ENCODE assay signal across 20 mouse cellular contexts in genomic region chr1:167274646-167275390, GRCm38 (mm10). TPM values are rescaled to one million over a fixed set of nuclear protein-coding genes. Genes with fewer than 3 reads are reported as not detected.
DNase-seq lines count a peak whose midpoint lies in the region; ATAC-seq and TF ChIP-seq lines count a peak whose summit lies in the region.
"Had no signal": no experiment of that assay in that cellular context is flagged by ENCODE, and none has a peak within 500 bp of the region (broad histone marks: within the 10 kb centered on the region; RNA-seq: fewer than 3 reads in every experiment).

No protein-coding gene starts in this region.

- ATAC-seq in CD4-positive, CD25-positive, alpha-beta regulatory T cell, adult 4 months: peak; percentile 20
- ATAC-seq in liver, embryonic 15.5 days (ENCODE audit: insufficient read depth): no peak
- ATAC-seq in midbrain, embryonic 11.5 days (ENCODE audit: low FRiP score): no peak
- ATAC-seq: forebrain, embryonic 16.5 days; lung, postnatal 0 days had no signal

- no peak overlapping the region for H3K4me2 ChIP-seq in liver, embryonic 15.5 days
- no peak overlapping the region for H3K4me2 ChIP-seq in midbrain, embryonic 11.5 days
- H3K4me2 ChIP-seq: embryonic facial prominence, embryonic 13.5 days; limb, embryonic 13.5 days; neural tube, embryonic 12.5 days had no signal

- no peak overlapping the region for H3K9ac ChIP-seq in heart, adult 2 months (ENCODE audit: low read depth, low read length)
- H3K9ac ChIP-seq in liver, embryonic 15.5 days: no peak overlapping the region
- no peak overlapping the region for H3K9ac ChIP-seq in midbrain, embryonic 11.5 days (ENCODE audit: low read length)
- H3K9ac ChIP-seq: embryonic facial prominence, embryonic 13.5 days; limb, embryonic 13.5 days; neural tube, embryonic 12.5 days had no signal

- peaks cover 14% of the 10 kb centered on the region for H3K4me1 ChIP-seq in heart, adult 2 months (ENCODE audit: control insufficient read depth, insufficient read depth, low read length)
- H3K4me1 ChIP-seq in liver, embryonic 15.5 days (replicated peaks): peaks cover 64% of the 10 kb centered on the region
- peaks cover 24% of the 10 kb centered on the region for H3K4me1 ChIP-seq in midbrain, embryonic 11.5 days (ENCODE audit: control insufficient read depth, insufficient read depth, low read length)

- TF ChIP-seq EP300 in heart, adult 2 months (IDR thresholded peaks at IDR 0.05; ENCODE audit: insufficient read depth, low read depth, low read length): no peak

- H3K36me3 ChIP-seq in heart, adult 2 months (ENCODE audit: control insufficient read depth, insufficient read depth, low read length): no peaks in the 10 kb centered on the region; the same call in 1 of the 2 replicates
- no peaks in the 10 kb centered on the region for H3K36me3 ChIP-seq in liver, embryonic 15.5 days (replicated peaks)
- H3K36me3 ChIP-seq in midbrain, embryonic 11.5 days (ENCODE audit: control insufficient read depth, insufficient read depth, low read length): no peaks in the 10 kb centered on the region
- H3K36me3 ChIP-seq: limb, embryonic 13.5 days had no signal

- no peak overlapping the region for H3K4me3 ChIP-seq in heart, adult 2 months
- H3K4me3 ChIP-seq in liver, embryonic 15.5 days (replicated peaks): no peak overlapping the region
- H3K4me3 ChIP-seq in midbrain, embryonic 11.5 days (ENCODE audit: low read depth, low read length): no peak overlapping the region
- H3K4me3 ChIP-seq: embryonic facial prominence, embryonic 13.5 days; hindbrain, embryonic 10.5 days; limb, embryonic 13.5 days; neural tube, embryonic 12.5 days had no signal

- H3K27me3 ChIP-seq in heart, adult 2 months (ENCODE audit: control insufficient read depth, insufficient read depth, low read length): no peaks in the 10 kb centered on the region
- H3K27me3 ChIP-seq in liver, embryonic 15.5 days: no peaks in the 10 kb centered on the region
- H3K27me3 ChIP-seq in midbrain, embryonic 11.5 days (ENCODE audit: control insufficient read depth, insufficient read depth, low read length): no peaks in the 10 kb centered on the region
- H3K27me3 ChIP-seq: embryonic facial prominence, embryonic 13.5 days; limb, embryonic 13.5 days; neural tube, embryonic 12.5 days had no signal

- peak overlapping the region; percentile 36 for H3K27ac ChIP-seq in heart, adult 2 months
- H3K27ac ChIP-seq in liver, embryonic 15.5 days (replicated peaks): peak overlapping the region; percentile 77
- no peak overlapping the region for H3K27ac ChIP-seq in midbrain, embryonic 11.5 days (ENCODE audit: low read depth, low read length)
- H3K27ac ChIP-seq: embryonic facial prominence, embryonic 13.5 days; hindbrain, embryonic 10.5 days; limb, embryonic 13.5 days; neural tube, embryonic 12.5 days had no signal

- H3K79me2 ChIP-seq in heart, adult 2 months (replicated peaks; ENCODE audit: control insufficient read depth, insufficient read depth, low read length): no peaks in the 10 kb centered on the region; the same call in 1 of the 2 replicates

- no peak for TF ChIP-seq CTCF in heart, adult 2 months (IDR thresholded peaks at IDR 0.05)

- no peaks in the 10 kb centered on the region for H3K9me3 ChIP-seq in liver, embryonic 15.5 days (replicated peaks)
- no peaks in the 10 kb centered on the region for H3K9me3 ChIP-seq in midbrain, embryonic 11.5 days (ENCODE audit: control insufficient read depth, low read length)
- H3K9me3 ChIP-seq: embryonic facial prominence, embryonic 13.5 days; hindbrain, embryonic 10.5 days; limb, embryonic 13.5 days; neural tube, embryonic 12.5 days had no signal

- intact Hi-C loops in heart, adult 2 months (cut with DNase I): no loop called here
- intact Hi-C loops in heart, postnatal 10 days (cut with DNase I): loop anchor here (5.0 kb wide), 2 partner anchors 43 to 117 kb away; partner anchors contain the start of gene Mgst3

- DNase-seq in heart, adult 2 months: no peak
- DNase-seq in heart, postnatal 10 days: no peak
- peak; percentile 90 for DNase-seq in R1 (ENCODE audit: low read depth, low spot score)
- DNase-seq in midbrain, embryonic 11.5 days (ENCODE audit: low spot score, missing footprints): no peak
- DNase-seq in ovary, postnatal 36 days (ENCODE audit: low spot score): no peak
- no peak for DNase-seq in lung, adult 18-20 months
- DNase-seq: cerebellum, adult 9-11 months; kidney, adult 9 months; kidney, postnatal 36 days; layer of hippocampus, adult 9-11 months; right cerebral cortex, postnatal 25 days; thymus, postnatal 4 days had no signal

- WGBS in heart, adult 2 months: 74% methylated on average over 12 of the region's 12 CpGs
- WGBS in liver, embryonic 15.5 days (ENCODE audit: insufficient replicate concordance): 67% methylated on average over 12 of the region's 12 CpGs
- 80% methylated on average over 12 of the region's 12 CpGs for WGBS in midbrain, embryonic 11.5 days

- TF ChIP-seq POLR2A in heart, adult 2 months (IDR thresholded peaks at IDR 0.05; ENCODE audit: insufficient read depth, low read depth, low read length): no peak

RNA-seq across cellular contexts. Expression of gene Uck2, which starts 10.3 kb away (rescaled TPM):
- total RNA-seq in heart, adult 2 months (2021): 10 to 100 TPM; 45.9 to 57.6 TPM
- polyA plus RNA-seq in heart, adult 2 months (2012; rRNA removed): 21.4 and 27.5 TPM in 2 replicates
- total RNA-seq in heart, postnatal 10 days (2021): 10 to 100 TPM; 55.1 to 56.9 TPM
- 10 to 100 TPM; 24.0 to 35.0 TPM for polyA plus RNA-seq in CD4-positive, CD25-positive, alpha-beta regulatory T cell, adult 4 months (2017; shearing (Covaris generic))
- 30.9 and 36.0 TPM in 2 replicates for polyA plus RNA-seq in liver, embryonic 15.5 days (2015; fragmentation: Nextera tagmentation; extraction: Ambion mirVana)
- 110 and 113 TPM in 2 replicates for polyA plus RNA-seq in midbrain, embryonic 11.5 days (2014; fragmentation: Nextera tagmentation; extraction: Ambion mirVana)

RNA-seq across cellular contexts. Expression of gene Tmco1, which starts 33.4 kb away (rescaled TPM):
- 10 to 100 TPM; 88.2 to 95.3 TPM for total RNA-seq in heart, adult 2 months (2021)
- polyA plus RNA-seq in heart, adult 2 months (2012; rRNA removed): 60.3 and 117 TPM in 2 replicates
- total RNA-seq in heart, postnatal 10 days (2021): 10 to 100 TPM; 84.6 to 94.3 TPM
- 100 to 1,000 TPM; 102 to 115 TPM for polyA plus RNA-seq in CD4-positive, CD25-positive, alpha-beta regulatory T cell, adult 4 months (2017; shearing (Covaris generic))
- 55.0 and 55.3 TPM in 2 replicates for polyA plus RNA-seq in liver, embryonic 15.5 days (2015; fragmentation: Nextera tagmentation; extraction: Ambion mirVana)
- 94.2 and 105 TPM in 2 replicates for polyA plus RNA-seq in midbrain, embryonic 11.5 days (2014; fragmentation: Nextera tagmentation; extraction: Ambion mirVana)
